Mouse (Mus musculus) testis, adult 2 months (tissue): ENCODE data around the gene AB124611.

Experiments used
- CTCF ChIP-seq: fragments of 200-500 bp; IDR thresholded peaks from 2 replicates; pipeline ENCODE4 v1.5.1; 2012; ENCODE audit warnings: low read depth, mild to moderate bottlenecking, inconsistent platforms, low read length, moderate library complexity; ENCODE audit not compliant: control insufficient read depth, insufficient read depth, insufficient replicate concordance
- POLR2A ChIP-seq: fragments of 200-500 bp; IDR thresholded peaks from 2 replicates; pipeline ENCODE4 v1.6.1; 2012; ENCODE audit warnings: low read depth, mild to moderate bottlenecking, inconsistent platforms, low read length, moderate library complexity; ENCODE audit not compliant: control insufficient read depth

DNA sequence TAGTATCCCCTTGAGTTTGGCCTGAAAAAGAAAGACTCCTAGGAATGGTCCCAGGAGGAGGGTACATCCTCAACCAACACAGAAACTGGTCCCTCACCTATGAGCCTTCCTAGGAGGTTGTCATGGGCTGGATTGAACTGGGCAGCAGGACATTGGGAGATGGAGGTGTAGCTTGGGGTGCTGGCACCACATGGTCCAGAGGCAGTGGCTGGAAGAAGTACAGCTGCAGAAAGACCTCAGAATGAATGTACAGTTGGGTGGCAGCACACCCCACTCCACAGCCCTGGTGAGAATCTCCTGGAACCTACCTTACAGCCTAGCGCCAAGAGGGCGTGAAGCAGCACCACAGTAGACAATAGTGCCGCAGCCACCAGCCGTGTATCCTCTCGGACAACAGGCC, 63.6 kb downstream of the AB124611 start:
- TF ChIP-seq CTCF, result no peak
- TF ChIP-seq POLR2A, result no peak; the same call in 1 of the 2 replicates
